Mouse (Mus musculus): Measurements from ENCODE around the gene Hcls1. TPM values are rescaled to one million over a fixed set of nuclear protein-coding genes. Genes with fewer than 3 reads are reported as not detected.

Gene Hcls1
- polyA plus RNA-seq (2015; fragmentation: Nextera tagmentation; extraction: Ambion mirVana), result 3.7 and 4.0 TPM in 2 replicates

GRCm38 (mm10) chr16:36934841-36935620 lies at the start of gene Hcls1:
TSS of gene Hcls1 (plus strand) at chr16:36934983.

GRCm38 (mm10) chr16:36989999-36990625 lies 55.3 kb downstream of the Hcls1 start, which contains the start of gene Fbxo40:
TSS of gene Fbxo40 (minus strand) at chr16:36990467.

GRCm38 (mm10) chr16:37011061-37011921 lies 76.5 kb downstream of the Hcls1 start, which contains the start of gene Polq:
TSS of gene Polq (plus strand) at chr16:37011786.

Other genes with a start within 250 kb of the Hcls1 start
- gene Ildr1, start 241.0 kb upstream of the Hcls1 start, polyA plus RNA-seq (2015; fragmentation: Nextera tagmentation; extraction: Ambion mirVana), result 0.31 and 0.36 TPM in 2 replicates
- 34.2 and 37.3 TPM in 2 replicates for gene Slc15a2, start 150.0 kb upstream of the Hcls1 start, polyA plus RNA-seq (2015; fragmentation: Nextera tagmentation; extraction: Ambion mirVana)
- 48.2 and 54.4 TPM in 2 replicates for gene Iqcb1, start 106.6 kb upstream of the Hcls1 start, polyA plus RNA-seq (2015; fragmentation: Nextera tagmentation; extraction: Ambion mirVana)
- 0.39 and 0.71 TPM in 2 replicates for gene Eaf2, start 60.0 kb upstream of the Hcls1 start, polyA plus RNA-seq (2015; fragmentation: Nextera tagmentation; extraction: Ambion mirVana)
- 84.9 and 98.8 TPM in 2 replicates for gene Golgb1, start 59.8 kb upstream of the Hcls1 start, polyA plus RNA-seq (2015; fragmentation: Nextera tagmentation; extraction: Ambion mirVana)
- gene Fbxo40, start 55.5 kb downstream of the Hcls1 start, polyA plus RNA-seq (2015; fragmentation: Nextera tagmentation; extraction: Ambion mirVana), result 0.17 TPM in 1 of 2 replicates, not detected in the other
- gene Polq, start 76.8 kb downstream of the Hcls1 start, polyA plus RNA-seq (2015; fragmentation: Nextera tagmentation; extraction: Ambion mirVana), result 0.92 and 1.9 TPM in 2 replicates

Measured in neural tube, postnatal 0 days (tissue).